Mouse (Mus musculus): Measurements from ENCODE around the gene Gm42669. TPM values are rescaled to one million over a fixed set of nuclear protein-coding genes. Genes with fewer than 3 reads are reported as not detected.

Gene Gm42669
- total and polyA plus RNA-seq, 2 experiments, result 0.18 TPM; not detected in 1

- Histone ChIP-seq H3K4me1 (ENCODE audit: control insufficient read depth, insufficient read depth, low read length) (no peaks in the 10 kb centered on the region), H3K79me2 (ENCODE audit: control insufficient read depth, insufficient read depth, low read length) (no peaks in the 10 kb centered on the region), H3K27me3 (ENCODE audit: control insufficient read depth, insufficient read depth, low read length) (no peaks in the 10 kb centered on the region), H3K27ac (replicated peaks; ENCODE audit: insufficient read depth, low read depth, low read length) (no peak overlapping the region), H3K4me3 (ENCODE audit: insufficient read depth, low read depth, low read length) (no peak overlapping the region), H3K9ac (ENCODE audit: low read depth, low read length) (no peak overlapping the region), H3K36me3 (ENCODE audit: control insufficient read depth, insufficient read depth, low read length) (0 out of 2 replicates have a peak, but pooled peaks cover 1% of the 10 kb centered on the region)
- WGBS, result 72% methylated on average over 2 of the region's 2 CpGs
- DNase-seq (ENCODE audit: extremely low read depth, low read depth, low spot score), result no peak
- TF ChIP-seq POLR2A (IDR thresholded peaks at IDR 0.05; ENCODE audit: extremely low read depth, insufficient read depth, low read length) (no peak), CTCF (IDR thresholded peaks at IDR 0.05; ENCODE audit: low read depth, low read length) (no peak)
Measured at GRCm38 (mm10) chr5:107511326-107511725, 3.9 kb downstream of the Gm42669 start.

- Histone ChIP-seq H3K4me1 (ENCODE audit: control insufficient read depth, insufficient read depth, low read length) (no peaks in the 10 kb centered on the region), H3K9ac (ENCODE audit: low read depth, low read length) (no peak overlapping the region), H3K27ac (replicated peaks; ENCODE audit: insufficient read depth, low read depth, low read length) (no peak overlapping the region), H3K4me3 (ENCODE audit: insufficient read depth, low read depth, low read length) (no peak overlapping the region), H3K79me2 (ENCODE audit: control insufficient read depth, insufficient read depth, low read length) (no peaks in the 10 kb centered on the region), H3K27me3 (ENCODE audit: control insufficient read depth, insufficient read depth, low read length) (no peaks in the 10 kb centered on the region), H3K36me3 (ENCODE audit: control insufficient read depth, insufficient read depth, low read length) (0 out of 2 replicates have a peak, but pooled peaks cover 1% of the 10 kb centered on the region)
- DNase-seq (ENCODE audit: extremely low read depth, low read depth, low spot score), result peak; percentile 7
- WGBS, result 55% methylated on average over 7 of the region's 7 CpGs
- TF ChIP-seq CTCF (IDR thresholded peaks at IDR 0.05; ENCODE audit: low read depth, low read length) (peak; percentile 78), POLR2A (IDR thresholded peaks at IDR 0.05; ENCODE audit: extremely low read depth, insufficient read depth, low read length) (no peak)
Measured at GRCm38 (mm10) chr5:107513583-107513982, 6.2 kb downstream of the Gm42669 start.

GRCm38 (mm10) chr5:107515453-107515852 is 8.0 kb downstream of the Gm42669 start:
- Histone ChIP-seq H3K36me3 (ENCODE audit: control insufficient read depth, insufficient read depth, low read length) (no peaks in the 10 kb centered on the region), H3K9ac (ENCODE audit: low read depth, low read length) (no peak overlapping the region), H3K4me1 (ENCODE audit: control insufficient read depth, insufficient read depth, low read length) (no peaks in the 10 kb centered on the region), H3K4me3 (ENCODE audit: insufficient read depth, low read depth, low read length) (no peak overlapping the region), H3K27ac (replicated peaks; ENCODE audit: insufficient read depth, low read depth, low read length) (no peak overlapping the region), H3K79me2 (ENCODE audit: control insufficient read depth, insufficient read depth, low read length) (no peaks in the 10 kb centered on the region), H3K27me3 (ENCODE audit: control insufficient read depth, insufficient read depth, low read length) (no peaks in the 10 kb centered on the region)
- WGBS, result 94% methylated on average over 3 of the region's 3 CpGs
- TF ChIP-seq CTCF (IDR thresholded peaks at IDR 0.05; ENCODE audit: low read depth, low read length) (no peak), POLR2A (IDR thresholded peaks at IDR 0.05; ENCODE audit: extremely low read depth, insufficient read depth, low read length) (no peak)
- DNase-seq (ENCODE audit: extremely low read depth, low read depth, low spot score), result no peak

GRCm38 (mm10) chr5:107516087-107516486 is 8.7 kb downstream of the Gm42669 start:
- Histone ChIP-seq H3K36me3 (ENCODE audit: control insufficient read depth, insufficient read depth, low read length) (no peaks in the 10 kb centered on the region), H3K27ac (replicated peaks; ENCODE audit: insufficient read depth, low read depth, low read length) (no peak overlapping the region), H3K4me3 (ENCODE audit: insufficient read depth, low read depth, low read length) (no peak overlapping the region), H3K9ac (ENCODE audit: low read depth, low read length) (no peak overlapping the region), H3K4me1 (ENCODE audit: control insufficient read depth, insufficient read depth, low read length) (no peaks in the 10 kb centered on the region), H3K79me2 (ENCODE audit: control insufficient read depth, insufficient read depth, low read length) (no peaks in the 10 kb centered on the region), H3K27me3 (ENCODE audit: control insufficient read depth, insufficient read depth, low read length) (no peaks in the 10 kb centered on the region)
- 98% methylated on average over 1 of the region's 1 CpGs for WGBS
- DNase-seq (ENCODE audit: extremely low read depth, low read depth, low spot score), result no peak
- TF ChIP-seq CTCF (IDR thresholded peaks at IDR 0.05; ENCODE audit: low read depth, low read length) (no peak), POLR2A (IDR thresholded peaks at IDR 0.05; ENCODE audit: extremely low read depth, insufficient read depth, low read length) (no peak)

- DNase-seq (ENCODE audit: extremely low read depth, low read depth, low spot score), result no peak
- Histone ChIP-seq H3K36me3 (ENCODE audit: control insufficient read depth, insufficient read depth, low read length) (no peaks in the 10 kb centered on the region), H3K27ac (replicated peaks; ENCODE audit: insufficient read depth, low read depth, low read length) (no peak overlapping the region), H3K4me3 (ENCODE audit: insufficient read depth, low read depth, low read length) (no peak overlapping the region), H3K27me3 (ENCODE audit: control insufficient read depth, insufficient read depth, low read length) (no peaks in the 10 kb centered on the region), H3K9ac (ENCODE audit: low read depth, low read length) (no peak overlapping the region), H3K79me2 (ENCODE audit: control insufficient read depth, insufficient read depth, low read length) (no peaks in the 10 kb centered on the region), H3K4me1 (ENCODE audit: control insufficient read depth, insufficient read depth, low read length) (no peaks in the 10 kb centered on the region)
- TF ChIP-seq POLR2A (IDR thresholded peaks at IDR 0.05; ENCODE audit: extremely low read depth, insufficient read depth, low read length) (no peak), CTCF (IDR thresholded peaks at IDR 0.05; ENCODE audit: low read depth, low read length) (no peak)
- WGBS, result 97% methylated on average over 4 of the region's 4 CpGs
Measured at GRCm38 (mm10) chr5:107518602-107519001, 11.2 kb downstream of the Gm42669 start.

GRCm38 (mm10) chr5:107521386-107521785 is 14.0 kb downstream of the Gm42669 start:
- DNase-seq (ENCODE audit: extremely low read depth, low read depth, low spot score), result peak; percentile 6
- TF ChIP-seq CTCF (IDR thresholded peaks at IDR 0.05; ENCODE audit: low read depth, low read length) (no peak), POLR2A (IDR thresholded peaks at IDR 0.05; ENCODE audit: extremely low read depth, insufficient read depth, low read length) (no peak)
- Histone ChIP-seq H3K27ac (replicated peaks; ENCODE audit: insufficient read depth, low read depth, low read length) (no peak overlapping the region), H3K79me2 (ENCODE audit: control insufficient read depth, insufficient read depth, low read length) (no peaks in the 10 kb centered on the region), H3K4me3 (ENCODE audit: insufficient read depth, low read depth, low read length) (no peak overlapping the region), H3K36me3 (ENCODE audit: control insufficient read depth, insufficient read depth, low read length) (no peaks in the 10 kb centered on the region), H3K27me3 (ENCODE audit: control insufficient read depth, insufficient read depth, low read length) (no peaks in the 10 kb centered on the region), H3K9ac (ENCODE audit: low read depth, low read length) (no peak overlapping the region), H3K4me1 (ENCODE audit: control insufficient read depth, insufficient read depth, low read length) (no peaks in the 10 kb centered on the region)
- WGBS, result 42% methylated on average over 6 of the region's 6 CpGs
